Mouse (Mus musculus) intestine, embryonic 14.5 days (tissue): Measurements from ENCODE around the gene Fam19a2. TPM values are rescaled to one million over a fixed set of nuclear protein-coding genes. Genes with fewer than 3 reads are reported as not detected.

ENCODE experiments used
- ATAC-seq: fragments of 200-750 bp; cut with Nextera tagmentation; replicated peaks from 2 replicates; pipeline ENCODE4 v1.8.0; 2017; ENCODE audit warnings: low read depth, moderate number of reproducible peaks, moderate TSS enrichment, moderate library complexity; ENCODE audit not compliant: low FRiP score, low TSS enrichment
- DNase-seq: peaks from one replicate; pipeline ENCODE4 v3.0.0-alpha.2; 2018; ENCODE audit warnings: low spot score
- H3K27ac ChIP-seq: fragments of 300-500 bp; sonication (generic); 2 replicates; pipeline ENCODE4 v1.5.1; 2014; ENCODE audit warnings: low read depth, mild to moderate bottlenecking, control low read depth
- H3K27me3 ChIP-seq: fragments of 300-500 bp; sonication (generic); replicated peaks from 2 replicates; pipeline ENCODE4 v1.6.1; 2014; ENCODE audit warnings: low read length, control low read depth; ENCODE audit not compliant: control insufficient read depth, insufficient read depth
- H3K36me3 ChIP-seq: fragments of 300-500 bp; sonication (generic); 2 replicates; pipeline ENCODE4 v1.6.1; 2014; ENCODE audit warnings: low read length, control low read depth; ENCODE audit not compliant: control insufficient read depth, insufficient read depth
- H3K4me1 ChIP-seq: fragments of 300-500 bp; sonication (generic); replicated peaks from 2 replicates; pipeline ENCODE4 v1.6.1; 2014; ENCODE audit warnings: low read length, control low read depth, mixed read lengths; ENCODE audit not compliant: control insufficient read depth, insufficient read depth
- H3K4me2 ChIP-seq: fragments of 300-500 bp; sonication (generic); 2 replicates; pipeline ENCODE4 v1.6.1; 2014; ENCODE audit warnings: low read length
- H3K4me3 ChIP-seq: fragments of 300-500 bp; sonication (generic); 2 replicates; pipeline ENCODE4 v1.5.1; 2014; ENCODE audit warnings: low read depth, low read length, control low read depth, mixed read lengths
- H3K9ac ChIP-seq: fragments of 300-500 bp; sonication (generic); 2 replicates; pipeline ENCODE4 v1.6.1; 2014; ENCODE audit warnings: mild to moderate bottlenecking, low read length
- H3K9me3 ChIP-seq: fragments of 300-500 bp; sonication (generic); 2 replicates; pipeline ENCODE4 v1.6.1; 2016; ENCODE audit warnings: low read length, control low read depth; ENCODE audit not compliant: control insufficient read depth
- WGBS: fragments of 180-500 bp; shearing (Covaris S2); extraction: QIAGEN DNeasy Blood & Tissue Kit; methylation state at CpG from one replicate; pipeline ENCODE4 v1.1.7; 2014; 5-methylcytosine and 5-hydroxymethylcytosine counted together
- polyA plus RNA-seq: library from polyadenylated mRNA; unstranded; fragments of >200 nt; fragmentation: Nextera tagmentation; extraction: Ambion mirVana; gene quantifications from 2 replicates; pipeline ENCODE4 v1.2.1, GENCODE M21; 2014

Fam19a2 gene
- polyA plus RNA-seq, 1 experiment from 2014 or later, result 2.8 TPM

- ATAC-seq, result no peak
- WGBS, result 75% methylated on average over 3 of the region's 3 CpGs
- Histone ChIP-seq H3K27ac (no peak overlapping the region), H3K36me3 (no peaks in the 10 kb centered on the region), H3K4me1 (no peaks in the 10 kb centered on the region), H3K4me3 (no peak overlapping the region), H3K9ac (no peak overlapping the region), H3K9me3 (peaks cover 5% of the 10 kb centered on the region; the same call in 1 of the 2 replicates), H3K4me2 (no peak overlapping the region), H3K27me3 (no peaks in the 10 kb centered on the region)
- DNase-seq, result no peak
Observed at GRCm38 (mm10) chr10:123402460-123402859, 138.7 kb downstream of the Fam19a2 start.

DNA sequence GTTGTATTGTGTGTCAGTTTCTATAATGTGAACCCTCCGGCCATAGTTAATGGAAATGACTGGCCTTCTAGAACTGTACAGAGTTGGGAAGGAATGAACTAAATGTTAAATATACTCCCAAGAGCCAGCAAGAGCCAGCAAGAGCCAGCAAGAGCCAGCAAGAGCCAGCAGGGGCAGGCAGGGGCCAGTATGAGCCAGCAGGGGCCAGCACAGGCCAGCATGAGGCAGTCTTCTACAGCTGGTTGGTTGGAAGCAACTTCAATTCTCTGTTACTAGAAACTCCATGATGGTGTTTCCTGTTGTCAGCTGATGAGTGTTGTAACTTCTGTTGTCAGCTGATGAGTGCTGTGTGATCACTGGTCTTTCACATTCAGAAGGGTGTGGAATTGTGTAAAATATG is 151.2 kb downstream of the Fam19a2 start:
- 97% methylated on average over 1 of the region's 1 CpGs for WGBS
- H3K4me1 ChIP-seq, result no peaks in the 10 kb centered on the region; the same call in 1 of the 2 replicates
- no peak for ATAC-seq

GRCm38 (mm10) chr10:123416024-123416423 is 152.2 kb downstream of the Fam19a2 start:
- Histone ChIP-seq H3K27ac (no peak overlapping the region), H3K9me3 (no peaks in the 10 kb centered on the region; the same call in 1 of the 2 replicates), H3K27me3 (no peaks in the 10 kb centered on the region), H3K36me3 (no peaks in the 10 kb centered on the region), H3K4me1 (no peaks in the 10 kb centered on the region; the same call in 1 of the 2 replicates), H3K4me2 (no peak overlapping the region), H3K4me3 (no peak overlapping the region), H3K9ac (no peak overlapping the region)
- DNase-seq (no peak), ATAC-seq (no peak)
- WGBS, result 67% methylated on average over 4 of the region's 4 CpGs

More for the DNA sequence above, 151.2 kb downstream of the Fam19a2 start:
- Histone ChIP-seq H3K27me3 (no peaks in the 10 kb centered on the region), H3K36me3 (no peaks in the 10 kb centered on the region), H3K9me3 (no peaks in the 10 kb centered on the region; the same call in 1 of the 2 replicates), H3K27ac (no peak overlapping the region), H3K4me2 (no peak overlapping the region), H3K4me3 (no peak overlapping the region), H3K9ac (no peak overlapping the region)
- no peak for DNase-seq

- Histone ChIP-seq H3K27me3 (no peaks in the 10 kb centered on the region), H3K4me3 (no peak overlapping the region), H3K27ac (no peak overlapping the region), H3K4me1 (no peaks in the 10 kb centered on the region; the same call in 1 of the 2 replicates), H3K9ac (no peak overlapping the region), H3K4me2 (no peak overlapping the region), H3K36me3 (no peaks in the 10 kb centered on the region), H3K9me3 (no peaks in the 10 kb centered on the region)
- 31% methylated on average over 7 of the region's 7 CpGs for WGBS
- no peak for ATAC-seq
- no peak for DNase-seq
Observed at GRCm38 (mm10) chr10:123418616-123419173, 154.9 kb downstream of the Fam19a2 start.

GRCm38 (mm10) chr10:123420249-123420648 is 156.5 kb downstream of the Fam19a2 start:
- Histone ChIP-seq H3K9ac (no peak overlapping the region), H3K27me3 (no peaks in the 10 kb centered on the region), H3K9me3 (no peaks in the 10 kb centered on the region), H3K27ac (no peak overlapping the region), H3K4me2 (no peak overlapping the region), H3K4me1 (no peaks in the 10 kb centered on the region; the same call in 1 of the 2 replicates), H3K4me3 (no peak overlapping the region), H3K36me3 (no peaks in the 10 kb centered on the region)
- ATAC-seq, result no peak
- WGBS, result 92% methylated on average over 1 of the region's 1 CpGs
- DNase-seq, result no peak

- no peak overlapping the region for H3K9ac ChIP-seq
- no peak overlapping the region for H3K27ac ChIP-seq
- WGBS, result 84% methylated on average over 3 of the region's 3 CpGs
- no peaks in the 10 kb centered on the region for H3K4me1 ChIP-seq
- no peaks in the 10 kb centered on the region for H3K9me3 ChIP-seq
- no peaks in the 10 kb centered on the region for H3K36me3 ChIP-seq
- ATAC-seq, result no peak
- H3K4me3 ChIP-seq, result no peak overlapping the region
- no peak overlapping the region for H3K4me2 ChIP-seq
- DNase-seq, result no peak
- no peaks in the 10 kb centered on the region for H3K27me3 ChIP-seq
Observed at GRCm38 (mm10) chr10:123424482-123424881, 160.7 kb downstream of the Fam19a2 start.

- Histone ChIP-seq H3K9ac (no peak overlapping the region), H3K4me1 (no peaks in the 10 kb centered on the region), H3K36me3 (no peaks in the 10 kb centered on the region), H3K27ac (no peak overlapping the region), H3K4me3 (no peak overlapping the region), H3K9me3 (no peaks in the 10 kb centered on the region), H3K27me3 (no peaks in the 10 kb centered on the region), H3K4me2 (no peak overlapping the region)
- ATAC-seq (no peak), DNase-seq (no peak)
- 83% methylated on average over 8 of the region's 8 CpGs for WGBS
Observed at GRCm38 (mm10) chr10:123426527-123427363, 162.9 kb downstream of the Fam19a2 start.

DNA sequence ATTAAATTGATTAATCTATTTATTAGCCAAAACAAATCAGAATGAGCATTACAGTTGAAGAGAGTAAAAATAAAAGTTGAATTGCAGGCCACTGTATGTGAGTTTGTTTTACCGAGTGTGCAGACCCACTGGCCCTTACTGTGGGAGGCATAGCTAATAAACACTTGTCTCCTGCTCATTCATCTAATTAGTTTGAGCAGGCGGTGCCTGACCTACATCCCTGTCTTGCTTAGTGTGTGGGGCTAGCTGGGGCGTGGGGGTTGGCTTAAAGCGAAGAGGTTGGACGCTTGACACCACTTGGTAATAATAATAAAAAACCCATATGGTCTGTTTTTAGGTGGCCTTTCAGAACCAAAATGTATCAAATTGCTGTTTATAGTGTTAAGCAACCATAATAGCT is 167.8 kb downstream of the Fam19a2 start:
- H3K4me2 ChIP-seq, result no peak overlapping the region
- H3K9ac ChIP-seq, result no peak overlapping the region
- no peak overlapping the region for H3K4me3 ChIP-seq
- H3K27ac ChIP-seq, result no peak overlapping the region
- no peaks in the 10 kb centered on the region for H3K36me3 ChIP-seq
- no peak for DNase-seq
- 69% methylated on average over 5 of the region's 5 CpGs for WGBS
- no peaks in the 10 kb centered on the region for H3K4me1 ChIP-seq
- H3K9me3 ChIP-seq, result no peaks in the 10 kb centered on the region
- ATAC-seq, result no peak
- H3K27me3 ChIP-seq, result no peaks in the 10 kb centered on the region
